Mouse (Mus musculus) gastrocnemius, postnatal 4 days (tissue): ENCODE measurements around the gene Sec14l1. TPM values are rescaled to one million over a fixed set of nuclear protein-coding genes. Genes with fewer than 3 reads are reported as not detected.

Experiments used
- DNase-seq, 2 experiments: peaks; one replicate each; pipeline ENCODE4 v3.0.0; 2021 to 2022; ENCODE audit warnings: low spot score in 2 of 2, mixed read lengths in 2 of 2
- total RNA-seq, 2 experiments: library from RNA; stranded (reverse); gene quantifications; 2 replicates each; pipeline ENCODE4 v1.2.3; 2021

Gene Sec14l1
- total RNA-seq, 2 experiments from 2014 or later = 134 to 144 TPM

GRCm38 (mm10) chr11:117151461-117151860, 36.5 kb downstream of the Sec14l1 start:
- no peak for DNase-seq

GRCm38 (mm10) chr11:117152541-117152940, 37.6 kb downstream of the Sec14l1 start:
- no peak for DNase-seq

- no peak for DNase-seq
Measured at GRCm38 (mm10) chr11:117153553-117153952, 38.6 kb downstream of the Sec14l1 start.

GRCm38 (mm10) chr11:117154088-117154815, 39.3 kb downstream of the Sec14l1 start:
- DNase-seq = no peak

GRCm38 (mm10) chr11:117156725-117157124, 41.8 kb downstream of the Sec14l1 start:
- DNase-seq = no peak

- peak in 1 of 2 experiments; percentile 51 for DNase-seq
Measured at GRCm38 (mm10) chr11:117158343-117158742, 43.4 kb downstream of the Sec14l1 start.

- no peak for DNase-seq
Measured at GRCm38 (mm10) chr11:117159257-117159945, 44.4 kb downstream of the Sec14l1 start.

- no peak for DNase-seq
Measured at GRCm38 (mm10) chr11:117159946-117160307, 45.0 kb downstream of the Sec14l1 start.

GRCm38 (mm10) chr11:117160791-117161190, 45.8 kb downstream of the Sec14l1 start:
- DNase-seq = no peak

- DNase-seq = no peak
Measured at GRCm38 (mm10) chr11:117161574-117161973, 46.6 kb downstream of the Sec14l1 start.

GRCm38 (mm10) chr11:117163098-117163497, 48.1 kb downstream of the Sec14l1 start:
- no peak for DNase-seq

- no peak for DNase-seq
Measured at GRCm38 (mm10) chr11:117163771-117164170, 48.8 kb downstream of the Sec14l1 start.

GRCm38 (mm10) chr11:117168278-117169087, 53.5 kb downstream of the Sec14l1 start:
- DNase-seq = peak in 1 of 2 experiments; percentile 70

GRCm38 (mm10) chr11:117169088-117169635, 54.2 kb downstream of the Sec14l1 start:
- no peak for DNase-seq

GRCm38 (mm10) chr11:117169801-117170565, 55.0 kb downstream of the Sec14l1 start:
- no peak for DNase-seq

GRCm38 (mm10) chr11:117174098-117174892, 59.3 kb downstream of the Sec14l1 start:
- no peak for DNase-seq

GRCm38 (mm10) chr11:117174924-117175323, 60.0 kb downstream of the Sec14l1 start:
- peak in 1 of 2 experiments; percentile 58 for DNase-seq

GRCm38 (mm10) chr11:117175472-117175871, 60.5 kb downstream of the Sec14l1 start:
- no peak for DNase-seq

- peak in 1 of 2 experiments; percentile 53 for DNase-seq
Measured at GRCm38 (mm10) chr11:117176304-117176703, 61.3 kb downstream of the Sec14l1 start.

- DNase-seq = no peak
Measured at GRCm38 (mm10) chr11:117176900-117177299, 61.9 kb downstream of the Sec14l1 start.
